Mouse (Mus musculus): ENCODE results near the gene Gpa33. TPM values are rescaled to one million over a fixed set of nuclear protein-coding genes. Genes with fewer than 3 reads are reported as not detected.

The Gpa33 gene
- polyA plus RNA-seq, 1 experiment from 2014 or later: 1.4 TPM

- WGBS: 87% methylated on average over 7 of the region's 7 CpGs
- no peak overlapping the region for H3K9ac ChIP-seq
- H3K27me3 ChIP-seq: no peaks in the 10 kb centered on the region
- H3K9me3 ChIP-seq: no peaks in the 10 kb centered on the region
- no peak overlapping the region for H3K4me3 ChIP-seq
- no peak for ATAC-seq (ENCODE audit: insufficient number of reproducible peaks, low FRiP score, low TSS enrichment, low read depth)
- no peaks in the 10 kb centered on the region for H3K4me1 ChIP-seq
- no peak overlapping the region for H3K27ac ChIP-seq
- no peak overlapping the region for H3K4me2 ChIP-seq
- H3K36me3 ChIP-seq: no peaks in the 10 kb centered on the region
These were observed 39.7 kb downstream of the Gpa33 start for GRCm38 (mm10) chr1:166169713-166170112.

GRCm38 (mm10) chr1:166170852-166171251 is 40.8 kb downstream of the Gpa33 start:
- 91% methylated on average over 12 of the region's 12 CpGs for WGBS
- no peak overlapping the region for H3K4me2 ChIP-seq

GRCm38 (mm10) chr1:166172992-166173391 is 43.0 kb downstream of the Gpa33 start:
- no peak for ATAC-seq (ENCODE audit: insufficient number of reproducible peaks, low FRiP score, low TSS enrichment, low read depth)
- Histone ChIP-seq H3K9ac (no peak overlapping the region), H3K4me3 (no peak overlapping the region), H3K36me3 (no peaks in the 10 kb centered on the region), H3K27me3 (no peaks in the 10 kb centered on the region), H3K9me3 (no peaks in the 10 kb centered on the region), H3K27ac (no peak overlapping the region), H3K4me1 (no peaks in the 10 kb centered on the region), H3K4me2 (no peak overlapping the region)
- 81% methylated on average over 3 of the region's 3 CpGs for WGBS

More at GRCm38 (mm10) chr1:166170852-166171251, 40.8 kb downstream of the Gpa33 start:
- ATAC-seq (ENCODE audit: insufficient number of reproducible peaks, low FRiP score, low TSS enrichment, low read depth): no peak
- Histone ChIP-seq H3K27ac (no peak overlapping the region), H3K27me3 (no peaks in the 10 kb centered on the region), H3K9me3 (no peaks in the 10 kb centered on the region), H3K9ac (no peak overlapping the region), H3K4me3 (no peak overlapping the region), H3K36me3 (no peaks in the 10 kb centered on the region), H3K4me1 (no peaks in the 10 kb centered on the region)

DNA sequence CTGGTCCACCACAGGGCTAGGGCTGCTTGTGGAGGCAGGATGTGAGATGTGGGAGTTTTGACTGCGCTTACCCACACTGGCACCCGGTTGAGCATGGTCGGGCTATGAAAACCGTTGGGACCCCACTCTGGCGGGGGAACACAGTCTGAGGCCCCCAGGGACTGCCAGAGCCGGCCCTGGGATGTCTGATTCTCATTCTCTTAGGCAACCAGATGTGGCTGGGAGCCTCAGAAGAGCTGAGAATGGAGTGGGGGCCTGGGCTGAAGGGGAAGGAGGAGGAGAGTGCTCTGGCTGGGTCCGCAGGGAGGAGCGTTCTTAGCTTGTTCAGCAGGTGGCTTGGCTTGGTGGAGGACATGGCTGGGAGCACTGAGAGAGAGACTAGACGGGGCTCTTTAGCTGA is 43.6 kb downstream of the Gpa33 start:
- WGBS: 46% methylated on average over 9 of the region's 9 CpGs
- Histone ChIP-seq H3K4me2 (no peak overlapping the region), H3K4me1 (no peaks in the 10 kb centered on the region), H3K9ac (no peak overlapping the region), H3K4me3 (no peak overlapping the region), H3K27ac (no peak overlapping the region), H3K9me3 (no peaks in the 10 kb centered on the region), H3K36me3 (no peaks in the 10 kb centered on the region), H3K27me3 (no peaks in the 10 kb centered on the region)
- ATAC-seq (ENCODE audit: insufficient number of reproducible peaks, low FRiP score, low TSS enrichment, low read depth): no peak

GRCm38 (mm10) chr1:166181510-166181909 is 51.5 kb downstream of the Gpa33 start:
- no peak for ATAC-seq (ENCODE audit: insufficient number of reproducible peaks, low FRiP score, low TSS enrichment, low read depth)
- H3K4me2 ChIP-seq: no peak overlapping the region
- no peak overlapping the region for H3K9ac ChIP-seq
- H3K9me3 ChIP-seq: no peaks in the 10 kb centered on the region
- H3K4me1 ChIP-seq: peaks cover 4% of the 10 kb centered on the region; the same call in 1 of the 2 replicates
- 90% methylated on average over 7 of the region's 7 CpGs for WGBS
- H3K27ac ChIP-seq: no peak overlapping the region
- no peaks in the 10 kb centered on the region for H3K36me3 ChIP-seq
- no peaks in the 10 kb centered on the region for H3K27me3 ChIP-seq
- no peak overlapping the region for H3K4me3 ChIP-seq

DNA sequence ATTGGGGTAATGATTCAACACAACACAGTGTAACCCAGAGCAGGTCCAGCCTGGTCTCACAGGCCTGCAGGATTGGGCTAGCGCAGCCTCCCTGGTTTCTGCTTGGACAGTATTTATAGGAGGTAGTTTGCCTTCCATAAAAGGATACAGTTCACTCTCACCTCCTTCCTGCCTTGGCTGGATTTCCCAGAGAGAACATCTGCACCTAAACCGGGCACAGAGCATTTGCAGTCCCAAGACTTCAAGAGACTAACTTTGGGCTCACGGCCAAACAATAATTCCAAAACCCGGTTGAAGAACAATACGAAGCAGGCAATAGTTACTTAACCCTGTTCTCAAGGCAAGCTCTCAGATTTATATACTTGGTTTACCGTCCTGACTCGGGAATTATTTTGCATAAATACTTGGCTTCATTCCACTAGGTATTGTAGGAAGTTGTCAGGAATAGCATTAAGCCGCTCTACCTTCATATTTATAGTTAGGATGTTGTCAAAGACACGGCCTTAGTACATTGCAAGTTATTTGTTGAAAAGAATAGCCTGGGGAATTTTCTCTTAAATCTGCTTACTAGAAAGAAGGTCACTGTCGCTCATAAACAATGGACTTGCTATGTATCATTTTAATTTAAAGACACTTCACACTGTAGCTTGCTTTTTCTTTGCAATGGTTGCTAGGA is 53.1 kb downstream of the Gpa33 start:
- Histone ChIP-seq H3K36me3 (no peaks in the 10 kb centered on the region), H3K27ac (no peak overlapping the region), H3K4me1 (peaks cover 4% of the 10 kb centered on the region; the same call in 1 of the 2 replicates), H3K9me3 (no peaks in the 10 kb centered on the region), H3K4me2 (no peak overlapping the region), H3K27me3 (no peaks in the 10 kb centered on the region), H3K9ac (no peak overlapping the region), H3K4me3 (no peak overlapping the region)
- WGBS: 33% methylated on average over 10 of the region's 10 CpGs
- no peak for ATAC-seq (ENCODE audit: insufficient number of reproducible peaks, low FRiP score, low TSS enrichment, low read depth)

GRCm38 (mm10) chr1:166184391-166185229 is 54.6 kb downstream of the Gpa33 start:
- ATAC-seq (ENCODE audit: insufficient number of reproducible peaks, low FRiP score, low TSS enrichment, low read depth): no peak
- 86% methylated on average over 22 of the region's 22 CpGs for WGBS
- no peak overlapping the region for H3K9ac ChIP-seq
- no peaks in the 10 kb centered on the region for H3K36me3 ChIP-seq
- H3K4me2 ChIP-seq: no peak overlapping the region
- no peak overlapping the region for H3K27ac ChIP-seq
- H3K9me3 ChIP-seq: no peaks in the 10 kb centered on the region
- H3K27me3 ChIP-seq: no peaks in the 10 kb centered on the region
- no peak overlapping the region for H3K4me3 ChIP-seq
- H3K4me1 ChIP-seq: peaks cover 4% of the 10 kb centered on the region; the same call in 1 of the 2 replicates

DNA sequence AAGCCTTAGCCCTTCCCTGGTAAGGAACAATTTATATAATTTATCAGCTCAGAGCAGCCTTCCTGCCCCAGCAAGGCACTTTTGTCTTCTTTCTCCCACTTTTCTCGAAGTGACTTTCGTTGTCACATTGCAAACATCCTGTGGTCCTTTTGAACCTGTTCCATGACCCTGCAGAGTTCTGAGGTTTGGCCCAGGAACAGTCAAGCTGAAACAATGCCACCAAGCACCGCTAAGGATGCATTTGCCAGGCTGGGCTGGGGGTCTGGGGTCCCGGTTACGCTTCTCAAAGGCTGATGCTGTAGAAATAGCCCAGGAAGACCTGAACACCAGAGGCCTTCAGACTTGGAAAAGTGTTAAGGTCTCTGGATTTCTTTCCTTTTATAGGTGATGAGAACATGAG is 55.3 kb downstream of the Gpa33 start:
- no peak overlapping the region for H3K4me2 ChIP-seq
- no peak for ATAC-seq (ENCODE audit: insufficient number of reproducible peaks, low FRiP score, low TSS enrichment, low read depth)
- H3K27ac ChIP-seq: no peak overlapping the region
- no peaks in the 10 kb centered on the region for H3K27me3 ChIP-seq
- H3K9ac ChIP-seq: no peak overlapping the region
- H3K4me1 ChIP-seq: peaks cover 4% of the 10 kb centered on the region; the same call in 1 of the 2 replicates
- H3K36me3 ChIP-seq: no peaks in the 10 kb centered on the region
- WGBS: 79% methylated on average over 5 of the region's 5 CpGs
- no peaks in the 10 kb centered on the region for H3K9me3 ChIP-seq
- no peak overlapping the region for H3K4me3 ChIP-seq

GRCm38 (mm10) chr1:166189821-166190220 is 59.8 kb downstream of the Gpa33 start:
- Histone ChIP-seq H3K9me3 (no peaks in the 10 kb centered on the region), H3K4me1 (no peaks in the 10 kb centered on the region), H3K4me2 (no peak overlapping the region), H3K27me3 (no peaks in the 10 kb centered on the region), H3K27ac (no peak overlapping the region), H3K36me3 (no peaks in the 10 kb centered on the region), H3K9ac (no peak overlapping the region), H3K4me3 (no peak overlapping the region)
- ATAC-seq (ENCODE audit: insufficient number of reproducible peaks, low FRiP score, low TSS enrichment, low read depth): no peak
- 84% methylated on average over 4 of the region's 4 CpGs for WGBS

GRCm38 (mm10) chr1:166204171-166204570 is 74.1 kb downstream of the Gpa33 start:
- Histone ChIP-seq H3K9ac (no peak overlapping the region), H3K36me3 (no peaks in the 10 kb centered on the region), H3K9me3 (no peaks in the 10 kb centered on the region), H3K27me3 (no peaks in the 10 kb centered on the region), H3K4me2 (no peak overlapping the region), H3K4me1 (no peaks in the 10 kb centered on the region), H3K27ac (no peak overlapping the region), H3K4me3 (no peak overlapping the region)
- no peak for ATAC-seq (ENCODE audit: insufficient number of reproducible peaks, low FRiP score, low TSS enrichment, low read depth)
- WGBS: 57% methylated on average over 5 of the region's 5 CpGs

GRCm38 (mm10) chr1:166205159-166205558 is 75.1 kb downstream of the Gpa33 start:
- Histone ChIP-seq H3K9me3 (no peaks in the 10 kb centered on the region), H3K27ac (no peak overlapping the region), H3K4me3 (no peak overlapping the region), H3K4me2 (no peak overlapping the region), H3K9ac (no peak overlapping the region), H3K36me3 (no peaks in the 10 kb centered on the region), H3K27me3 (no peaks in the 10 kb centered on the region), H3K4me1 (no peaks in the 10 kb centered on the region)
- WGBS: 49% methylated on average over 3 of the region's 3 CpGs
- ATAC-seq (ENCODE audit: insufficient number of reproducible peaks, low FRiP score, low TSS enrichment, low read depth): no peak

- H3K4me2 ChIP-seq: no peak overlapping the region
- ATAC-seq (ENCODE audit: insufficient number of reproducible peaks, low FRiP score, low TSS enrichment, low read depth): no peak
- no peak overlapping the region for H3K9ac ChIP-seq
- H3K27ac ChIP-seq: no peak overlapping the region
- H3K4me3 ChIP-seq: no peak overlapping the region
- no peaks in the 10 kb centered on the region for H3K9me3 ChIP-seq
- WGBS: 83% methylated on average over 6 of the region's 6 CpGs
- H3K27me3 ChIP-seq: no peaks in the 10 kb centered on the region
- no peaks in the 10 kb centered on the region for H3K36me3 ChIP-seq
- H3K4me1 ChIP-seq: no peaks in the 10 kb centered on the region
These were observed 79.3 kb downstream of the Gpa33 start for GRCm38 (mm10) chr1:166209371-166209770.
